Mouse (Mus musculus): ENCODE data around the gene Sgms1. TPM values are rescaled to one million over a fixed set of nuclear protein-coding genes. Genes with fewer than 3 reads are reported as not detected.

Sgms1 gene
- total RNA-seq, 2 experiments from 2014 or later, result 108 to 157 TPM

DNA sequence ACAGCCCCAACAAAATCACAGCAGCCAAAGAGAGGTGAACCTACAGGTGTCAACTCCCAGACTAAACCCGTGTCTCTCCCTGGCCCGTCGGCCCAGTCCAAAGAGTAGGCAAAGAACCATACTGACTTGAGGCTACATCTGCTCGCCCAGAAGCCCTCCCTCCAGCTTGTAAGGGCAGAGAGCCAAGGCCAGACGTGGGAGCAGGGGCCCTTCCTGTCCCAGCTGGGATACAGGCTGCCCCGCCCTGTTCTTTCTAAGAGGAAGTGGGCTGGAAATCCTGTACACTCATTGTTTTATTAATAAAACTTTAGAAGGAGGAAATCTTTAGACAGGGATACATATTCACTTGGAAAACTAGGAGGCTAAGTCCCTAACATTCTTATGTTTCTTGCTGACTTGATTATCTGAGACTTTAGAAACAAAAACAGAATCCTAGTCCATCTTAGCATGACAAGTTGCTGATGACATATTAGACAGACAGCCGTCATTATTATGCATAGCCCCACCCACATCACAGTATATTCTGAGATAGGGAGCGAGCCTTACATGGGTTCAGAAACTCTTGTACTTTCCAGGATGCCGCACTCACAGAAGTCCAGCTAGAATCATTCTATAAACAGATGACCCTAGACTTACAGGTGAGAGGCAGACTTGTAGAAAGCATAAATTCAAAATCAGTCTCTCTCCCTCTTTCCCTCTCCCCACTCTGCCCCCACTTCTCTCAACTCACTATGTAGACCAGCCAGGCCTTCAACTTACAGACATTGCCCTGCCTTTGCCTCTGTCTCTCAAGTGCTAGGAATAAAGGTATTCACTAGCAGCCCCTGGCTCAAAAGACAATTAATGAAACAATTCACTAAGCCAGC, 85.3 kb downstream of the Sgms1 start:
- no peak for ATAC-seq (replicated peaks; ENCODE audit: low FRiP score, poor library complexity, severe bottlenecking)

DNA sequence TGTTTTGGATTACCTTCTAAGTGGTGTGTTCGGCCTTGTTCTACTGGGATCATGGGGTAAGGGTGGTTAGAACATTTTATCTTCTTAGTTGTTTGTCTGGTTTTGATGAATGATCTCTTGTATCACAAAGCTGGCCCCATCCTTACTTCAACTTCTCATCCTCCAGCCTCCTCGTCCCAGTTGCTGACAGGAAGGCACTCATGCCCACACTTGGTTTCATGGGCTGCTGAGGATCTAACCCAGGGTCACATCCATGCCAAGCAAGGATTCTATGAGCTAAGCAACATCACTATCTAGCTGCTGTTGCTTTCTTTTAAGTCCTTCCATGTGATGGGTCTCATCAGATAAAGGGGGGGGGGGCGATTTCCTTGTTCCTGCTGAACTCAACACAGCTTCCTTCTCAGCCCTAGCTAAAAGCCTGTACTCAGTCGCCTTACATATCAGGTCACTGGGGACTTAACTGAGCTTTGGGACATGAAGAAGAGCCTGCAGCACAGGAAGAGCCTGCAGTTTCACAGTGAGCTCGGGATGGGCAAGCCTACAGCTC, 86.6 kb downstream of the Sgms1 start:
- no peak for ATAC-seq (replicated peaks; ENCODE audit: low FRiP score, poor library complexity, severe bottlenecking)

DNA sequence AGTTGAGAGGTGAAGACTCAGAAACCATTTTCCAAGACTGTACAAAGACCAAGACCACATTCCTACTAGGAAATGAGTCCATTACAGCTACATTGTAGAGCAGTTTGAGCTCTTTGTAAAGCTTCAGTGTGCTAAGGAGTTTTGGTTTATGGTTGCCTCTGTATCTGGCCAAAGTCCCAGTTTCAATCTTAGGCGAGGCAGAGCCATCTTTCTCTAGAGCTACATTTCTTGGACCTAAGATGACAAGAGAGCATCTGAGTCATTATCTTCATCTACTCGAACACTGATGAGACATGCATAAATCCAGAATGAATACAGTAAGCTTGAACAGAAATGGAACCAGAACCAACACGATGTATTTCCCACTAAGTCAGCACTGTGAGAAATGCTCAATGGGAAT, 87.9 kb downstream of the Sgms1 start:
- ATAC-seq (replicated peaks; ENCODE audit: low FRiP score, poor library complexity, severe bottlenecking), result no peak

DNA sequence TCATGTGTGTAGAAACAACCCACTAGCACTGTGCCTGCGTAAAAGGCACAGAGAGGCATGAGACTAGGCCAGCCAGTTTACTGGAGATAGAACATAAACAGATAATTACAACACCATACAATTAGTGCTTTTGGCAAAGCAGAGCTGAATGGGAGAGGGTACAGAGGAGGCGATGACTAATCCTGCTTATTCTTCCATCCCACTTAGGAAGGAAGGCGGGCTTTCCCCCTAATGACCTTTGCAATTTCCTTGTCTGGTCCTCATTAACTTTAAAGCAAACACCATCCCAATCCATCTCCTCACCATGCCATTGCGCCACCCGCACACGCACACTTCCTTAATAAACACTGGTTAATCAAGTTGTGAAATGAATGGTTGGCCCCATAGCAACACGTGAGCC, 91.3 kb downstream of the Sgms1 start:
- no peak for ATAC-seq (replicated peaks; ENCODE audit: low FRiP score, poor library complexity, severe bottlenecking)

DNA sequence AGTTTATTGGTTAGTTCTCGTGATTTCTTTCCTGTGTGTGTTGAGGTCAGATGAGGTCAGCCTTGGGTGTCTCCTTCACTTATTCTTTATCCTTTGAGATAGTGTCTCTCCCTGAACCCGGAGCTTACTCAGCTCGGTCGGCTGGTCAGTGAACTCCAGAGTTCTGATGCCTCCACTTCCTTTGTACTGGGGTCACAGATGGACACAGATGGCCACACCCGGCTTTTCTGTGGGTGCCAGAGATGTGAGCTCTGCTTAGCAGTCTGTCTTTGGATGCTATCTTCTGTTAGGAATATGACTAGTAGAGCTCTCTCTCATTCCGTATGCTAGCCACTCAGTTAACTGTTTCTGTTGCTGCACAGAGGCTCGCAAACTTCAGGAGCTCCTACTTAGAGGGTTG, 92.7 kb downstream of the Sgms1 start:
- no peak for ATAC-seq (replicated peaks; ENCODE audit: low FRiP score, poor library complexity, severe bottlenecking)

DNA sequence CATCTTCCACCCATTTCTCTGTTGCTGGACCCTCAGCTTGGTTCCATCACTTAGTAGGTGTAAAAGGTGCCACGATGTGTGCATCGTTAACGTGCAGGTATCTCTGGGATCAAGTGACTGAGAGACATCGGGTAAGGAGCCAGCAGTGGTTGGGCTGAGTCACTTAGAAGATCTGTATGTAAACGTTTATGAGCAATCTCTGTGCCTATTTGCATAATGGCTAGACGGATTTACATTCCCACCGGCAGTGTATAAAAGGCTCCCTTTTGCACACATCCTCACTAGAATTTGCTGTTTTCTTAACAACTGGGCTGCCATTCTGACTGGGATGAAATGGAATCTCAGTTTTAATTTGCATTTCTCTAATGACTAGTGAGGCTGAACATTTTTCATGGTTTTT, 93.9 kb downstream of the Sgms1 start:
- no peak for ATAC-seq (replicated peaks; ENCODE audit: low FRiP score, poor library complexity, severe bottlenecking)

DNA sequence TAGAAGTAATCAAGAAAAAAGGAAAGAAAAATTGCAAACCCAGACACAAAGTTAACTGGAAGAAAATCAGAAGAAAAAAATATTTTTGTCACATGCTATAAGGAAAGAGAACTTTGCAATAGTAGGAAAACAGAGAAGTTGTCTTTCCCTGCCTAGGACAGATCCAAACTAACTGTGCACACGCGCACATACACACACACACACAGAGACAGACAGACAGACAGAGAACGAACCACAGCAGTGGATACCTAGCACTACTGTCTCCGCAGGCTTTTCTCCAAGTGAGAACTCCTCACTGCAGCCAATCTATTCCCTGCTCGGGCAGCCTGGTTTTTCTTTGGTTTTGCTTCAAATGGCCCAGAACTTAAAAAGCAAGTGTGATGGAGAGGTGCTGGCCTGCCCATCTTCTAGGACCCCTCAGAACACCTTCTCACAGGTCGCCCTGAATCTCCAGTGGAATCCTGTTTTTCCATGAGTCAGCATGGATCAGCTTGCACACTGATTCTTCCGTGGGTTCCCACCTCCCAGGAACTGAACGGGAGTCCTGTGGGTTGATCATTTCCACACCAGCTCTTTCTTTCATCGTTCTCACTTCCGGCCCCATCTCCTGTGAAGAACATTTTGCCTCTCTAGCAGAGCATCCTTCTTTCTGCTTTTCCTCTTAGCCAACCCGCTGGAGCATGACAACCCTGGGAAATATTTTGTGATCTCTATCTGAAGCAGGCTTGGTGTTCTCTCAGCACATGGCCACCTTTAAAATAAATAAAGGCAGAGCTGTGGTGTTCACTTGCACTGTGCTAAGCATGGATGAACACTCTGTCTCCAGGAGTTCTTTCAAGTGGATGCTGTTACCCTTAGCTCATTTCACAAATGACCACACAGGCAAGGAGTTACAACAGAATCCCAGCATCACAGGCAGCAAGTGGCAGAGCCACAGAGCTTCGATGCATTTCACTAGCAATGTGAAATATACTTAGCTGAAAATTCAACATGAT, 96.4 kb downstream of the Sgms1 start:
- no peak for ATAC-seq (replicated peaks; ENCODE audit: low FRiP score, poor library complexity, severe bottlenecking)

DNA sequence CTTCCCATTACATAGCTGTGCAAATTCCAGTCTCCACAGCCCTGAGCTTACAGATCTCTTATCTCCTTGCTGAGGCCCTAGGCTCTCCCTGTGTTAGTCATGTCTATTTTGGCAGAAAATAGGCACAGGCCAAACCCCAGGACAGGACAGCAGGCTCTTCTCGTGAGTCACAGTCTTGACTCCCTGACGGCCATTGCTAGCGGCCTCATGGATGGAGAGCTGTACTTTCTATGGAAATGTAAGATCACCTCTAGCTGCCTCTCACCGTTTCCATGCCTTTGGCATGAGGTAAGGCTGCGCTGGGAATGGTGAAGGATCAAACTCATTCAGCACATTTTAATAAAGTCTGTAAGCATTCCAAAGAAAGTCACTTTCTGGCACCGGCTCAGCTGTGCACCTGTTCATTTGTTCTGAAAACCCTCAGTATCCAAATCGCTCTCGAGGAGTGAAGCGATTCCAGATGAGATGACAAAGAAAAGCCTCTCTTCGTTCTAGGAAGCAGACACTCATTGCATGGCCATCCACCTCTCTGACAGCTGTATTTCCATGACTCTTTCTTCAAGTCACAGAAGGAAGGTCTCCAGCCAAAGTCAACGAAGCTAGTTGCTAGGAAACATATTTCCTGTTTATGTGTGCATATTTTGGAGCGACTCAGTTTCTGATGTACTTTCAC, 97.3 kb downstream of the Sgms1 start:
- ATAC-seq (replicated peaks; ENCODE audit: low FRiP score, poor library complexity, severe bottlenecking), result peak; percentile 35; the same call in 1 of the 2 replicates

DNA sequence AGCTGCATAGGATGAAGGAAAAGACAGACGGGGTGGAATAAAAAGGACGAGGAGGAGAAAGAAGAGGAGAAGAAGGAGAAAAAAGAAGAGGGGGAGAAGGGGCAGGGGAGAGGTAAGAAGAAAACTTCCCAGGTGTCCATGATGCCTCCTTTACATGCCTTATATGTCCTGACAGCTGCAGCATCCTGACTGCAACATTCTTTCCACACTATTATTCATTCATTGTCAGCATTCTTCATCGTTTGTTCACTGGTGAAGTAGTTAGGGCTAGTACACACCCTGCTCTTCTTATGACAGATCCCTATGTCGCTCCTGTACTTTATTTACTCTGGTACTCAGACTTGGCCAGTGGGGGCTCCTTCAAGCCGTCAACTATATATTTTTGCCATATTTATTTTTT, 98.4 kb downstream of the Sgms1 start:
- no peak for ATAC-seq (replicated peaks; ENCODE audit: low FRiP score, poor library complexity, severe bottlenecking)

DNA sequence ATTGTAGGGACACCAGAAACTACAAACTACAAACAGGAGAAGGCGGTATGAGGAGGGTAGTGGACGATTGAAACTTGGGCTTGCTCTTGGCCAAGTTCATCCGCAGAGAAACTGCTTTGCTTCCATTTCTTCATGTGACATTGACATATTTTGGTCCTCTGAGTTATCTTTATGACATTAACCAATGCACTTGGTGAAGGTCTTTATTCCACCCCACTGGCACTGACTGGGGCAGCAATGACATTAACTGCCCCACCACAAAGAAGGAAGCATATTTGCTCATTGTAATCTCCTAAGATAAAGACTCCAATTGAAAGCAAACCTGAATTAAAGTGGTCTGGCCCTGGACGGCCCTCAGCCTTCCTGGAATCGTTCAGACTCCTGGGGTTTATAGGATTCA, 100.6 kb downstream of the Sgms1 start:
- ATAC-seq (replicated peaks; ENCODE audit: low FRiP score, poor library complexity, severe bottlenecking), result no peak

DNA sequence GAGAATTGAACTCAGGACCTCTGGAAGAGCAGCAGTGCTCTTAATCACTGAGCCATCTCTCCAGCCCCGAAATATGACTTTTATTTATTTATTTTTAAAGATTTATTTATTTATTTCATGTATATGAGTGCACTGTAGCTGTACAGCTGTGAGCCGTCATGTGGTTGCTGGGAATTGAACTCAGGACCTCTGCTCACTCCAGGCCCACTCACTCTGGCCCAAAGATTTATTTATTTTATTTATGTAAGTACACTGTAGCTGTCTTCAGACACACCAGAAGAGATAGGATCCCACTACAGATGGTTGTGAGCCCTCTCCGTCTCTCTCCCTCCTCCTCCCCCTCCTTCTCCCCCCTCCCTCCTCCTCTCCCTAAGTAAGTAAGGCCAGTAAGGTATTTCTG, 101.7 kb downstream of the Sgms1 start:
- ATAC-seq (replicated peaks; ENCODE audit: low FRiP score, poor library complexity, severe bottlenecking), result no peak

DNA sequence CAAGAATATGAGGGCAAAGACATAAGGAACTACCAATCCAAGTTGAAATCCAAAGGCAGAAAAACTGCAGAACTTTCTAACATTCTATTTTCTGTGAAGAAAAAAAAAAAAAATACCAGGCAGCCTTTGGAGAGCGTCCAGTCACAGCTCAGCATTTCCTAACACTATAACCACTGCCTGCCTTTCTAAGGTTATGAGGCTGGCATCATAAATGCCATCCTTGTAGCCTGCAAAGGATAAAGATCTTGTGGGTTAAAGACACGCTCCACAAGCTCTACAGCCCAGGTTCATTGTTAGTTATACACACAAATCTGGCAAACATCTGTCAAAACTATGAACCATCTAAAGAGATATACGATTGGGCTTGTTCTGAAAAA, 104.1 kb downstream of the Sgms1 start:
- ATAC-seq (replicated peaks; ENCODE audit: low FRiP score, poor library complexity, severe bottlenecking), result no peak

DNA sequence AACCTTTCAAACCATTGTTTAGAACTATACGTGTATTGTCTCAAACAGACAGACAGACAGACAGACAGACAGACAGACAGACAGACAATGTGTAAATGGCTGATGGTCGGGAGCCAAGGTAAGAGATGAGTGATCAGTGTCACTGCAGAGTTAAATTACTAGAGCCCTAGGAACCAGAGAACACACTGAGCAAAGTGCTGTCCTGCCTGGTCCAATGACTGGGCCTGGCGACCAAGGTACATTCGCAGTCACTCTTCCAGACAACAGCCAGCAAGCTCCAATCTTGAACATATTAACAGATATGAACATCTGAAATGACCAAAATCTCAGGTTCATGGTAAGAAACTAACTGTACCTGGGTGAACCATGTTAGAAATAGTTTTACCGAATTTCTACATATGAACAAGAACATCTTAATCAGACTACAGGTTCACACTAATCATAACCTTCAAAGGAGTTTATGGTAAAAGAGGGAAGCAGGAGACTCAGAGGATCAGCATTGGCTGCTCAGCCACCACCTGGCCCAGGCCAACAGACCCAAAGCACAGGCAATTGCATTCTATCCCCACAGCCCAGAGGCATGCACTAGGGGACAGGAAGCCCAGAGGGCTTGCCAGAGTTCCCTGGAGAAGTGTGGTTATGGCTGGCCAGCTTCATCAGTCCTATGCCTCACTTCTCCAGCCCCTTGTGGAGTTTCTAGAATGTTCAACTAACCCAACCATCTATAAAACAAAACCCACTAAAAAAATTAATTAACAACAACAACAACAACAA, 104.6 kb downstream of the Sgms1 start:
- 0 out of 2 replicates have a peak, but pooled peaks have one; percentile 34 for ATAC-seq (replicated peaks; ENCODE audit: low FRiP score, poor library complexity, severe bottlenecking)

DNA sequence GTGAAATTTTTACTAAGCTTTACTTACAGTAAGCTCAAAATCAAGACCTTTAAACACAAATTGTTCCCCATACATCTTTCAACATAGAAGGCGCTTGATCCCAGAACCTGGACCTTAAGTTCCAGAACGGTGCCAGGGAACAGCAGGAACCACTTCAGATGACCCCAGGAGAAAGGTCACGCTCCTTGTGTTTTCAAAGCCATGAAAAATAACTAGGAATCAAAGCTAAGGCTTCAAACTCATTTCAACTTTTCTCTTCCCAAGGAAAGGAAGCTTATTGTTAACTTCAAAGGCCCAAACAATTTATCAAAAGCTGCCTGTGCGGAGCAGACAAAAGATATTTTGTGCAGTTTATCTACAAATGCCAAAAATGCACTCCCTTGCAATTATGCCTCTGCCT, 107.6 kb downstream of the Sgms1 start:
- no peak for ATAC-seq (replicated peaks; ENCODE audit: low FRiP score, poor library complexity, severe bottlenecking)

DNA sequence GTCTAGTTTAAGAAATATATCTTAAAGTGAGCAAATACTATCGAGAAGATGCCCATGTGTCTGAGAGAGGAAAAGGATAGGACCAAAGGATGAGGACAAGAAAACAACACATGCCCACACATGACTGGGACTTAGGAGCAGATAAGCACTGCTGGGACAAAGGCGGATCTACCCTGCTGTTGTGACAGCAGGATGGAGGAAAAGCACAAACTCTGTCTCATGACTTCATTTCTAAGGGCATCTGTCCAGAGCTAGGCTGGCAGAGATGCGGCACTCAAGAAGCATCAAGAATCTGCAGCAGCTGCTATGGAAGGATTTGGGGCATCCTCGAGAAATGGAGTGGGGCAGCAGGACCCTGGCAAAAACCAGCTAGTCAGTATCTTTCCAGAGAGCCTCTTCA, 109.1 kb downstream of the Sgms1 start:
- ATAC-seq (replicated peaks; ENCODE audit: low FRiP score, poor library complexity, severe bottlenecking), result no peak

DNA sequence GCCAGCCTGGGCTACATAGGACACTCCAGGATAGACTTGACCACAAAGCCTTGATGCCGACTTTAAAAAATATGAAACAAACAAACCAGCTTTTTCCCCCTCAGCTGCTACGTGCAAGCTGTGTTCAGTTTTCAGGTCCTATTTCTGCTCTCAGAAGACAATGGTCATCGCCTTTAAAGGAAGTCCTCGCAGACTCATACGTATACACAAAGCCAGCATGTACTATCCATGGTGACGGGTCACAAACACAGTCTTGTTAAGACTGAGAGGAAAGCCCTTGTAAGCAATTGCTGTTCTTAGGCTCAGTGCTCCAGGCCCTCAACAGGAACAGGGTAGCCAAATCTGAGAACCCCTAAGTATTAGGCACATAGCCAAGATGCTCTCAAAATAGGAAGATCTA, 110.1 kb downstream of the Sgms1 start:
- ATAC-seq (replicated peaks; ENCODE audit: low FRiP score, poor library complexity, severe bottlenecking), result no peak

DNA sequence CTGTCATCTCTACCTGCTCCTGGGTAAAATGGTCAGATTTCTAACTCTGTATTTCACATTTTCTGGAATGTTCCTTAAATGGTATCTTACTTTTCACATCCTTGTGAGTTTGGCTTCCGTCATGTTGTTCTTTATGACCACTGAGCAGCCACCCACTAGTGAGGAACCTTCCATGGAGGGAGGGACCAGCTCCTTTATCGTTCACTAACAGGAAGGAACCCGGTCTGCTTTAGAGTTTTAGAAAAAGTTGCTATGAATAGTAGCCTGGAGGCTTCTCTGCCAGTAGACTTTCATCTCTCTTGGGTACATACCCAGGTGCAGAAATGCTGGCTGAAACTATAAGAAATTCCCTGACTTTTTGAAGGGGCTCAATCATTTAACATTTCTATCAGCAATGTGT, 111.6 kb downstream of the Sgms1 start:
- ATAC-seq (replicated peaks; ENCODE audit: low FRiP score, poor library complexity, severe bottlenecking), result no peak

DNA sequence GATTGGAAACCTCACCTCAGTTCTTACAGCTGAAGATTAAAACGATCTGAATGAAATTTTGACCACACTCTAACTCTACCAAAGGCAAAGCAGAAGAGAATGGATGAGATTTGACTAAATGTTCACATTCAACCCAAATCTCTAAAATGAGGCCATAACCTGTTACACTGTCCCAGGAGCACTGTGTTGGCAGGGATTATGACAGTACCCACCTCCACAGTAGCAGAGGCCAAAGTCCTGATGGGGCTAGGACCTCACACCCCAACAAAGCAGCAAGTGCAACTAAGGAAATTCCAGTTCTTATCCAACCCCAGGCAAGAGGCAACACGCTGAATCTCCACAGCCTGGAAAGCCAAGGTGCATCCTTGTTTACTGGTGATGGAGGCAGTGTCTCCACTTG, 112.2 kb downstream of the Sgms1 start:
- ATAC-seq (replicated peaks; ENCODE audit: low FRiP score, poor library complexity, severe bottlenecking), result no peak

DNA sequence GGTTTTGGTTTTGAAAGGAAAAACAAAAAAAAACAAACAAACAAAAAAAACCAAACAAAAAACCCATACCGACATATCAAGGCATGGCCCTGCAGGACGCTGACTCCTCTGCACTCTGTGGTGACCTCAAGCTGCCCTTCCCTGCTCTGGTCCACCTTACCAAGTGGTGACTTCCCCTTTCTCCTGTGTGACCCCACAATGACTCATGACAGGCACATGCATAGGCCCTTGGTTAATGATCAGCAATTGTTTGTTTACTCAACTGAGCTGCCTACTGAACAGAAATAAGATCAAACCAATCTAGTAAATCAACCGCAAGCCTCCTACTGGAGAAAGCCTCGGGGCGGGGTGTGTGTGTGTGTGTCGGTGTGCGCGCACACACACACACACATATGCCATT, 112.7 kb downstream of the Sgms1 start:
- no peak for ATAC-seq (replicated peaks; ENCODE audit: low FRiP score, poor library complexity, severe bottlenecking)

Measured in erythroid progenitor cell, adult 5-6 weeks (primary cell).